Mouse (Mus musculus) layer of hippocampus, adult 8-10 months (tissue): ENCODE measurements at regions not wholly inside any gene's neighbourhood (a gene's known extent, or its start where the extent isn't known, plus 50 kb on each side); places are given as distances from the start of the nearest gene placed in this dataset.

Source experiments
- DNase-seq, 2 experiments: peaks; one replicate each; pipeline ENCODE4 v3.0.0; 2022; ENCODE audit warnings: low spot score in 2 of 2

- DNase-seq = no peak
Measured at GRCm38 (mm10) chr1:185695394-185695793, 240.7 kb downstream of the Slc30a10 start.

- DNase-seq = no peak
Measured at GRCm38 (mm10) chr1:185699758-185700157, 245.1 kb downstream of the Slc30a10 start.

GRCm38 (mm10) chr1:185726324-185726723, 271.7 kb downstream of the Slc30a10 start:
- DNase-seq = no peak

GRCm38 (mm10) chr1:185726811-185727210, 272.2 kb downstream of the Slc30a10 start:
- no peak for DNase-seq

GRCm38 (mm10) chr1:185727749-185728148, 273.1 kb downstream of the Slc30a10 start:
- no peak for DNase-seq

- DNase-seq = no peak
Measured at GRCm38 (mm10) chr1:185728406-185728805, 273.8 kb downstream of the Slc30a10 start.

- DNase-seq = no peak
Measured at GRCm38 (mm10) chr1:185731062-185731461, 276.4 kb downstream of the Slc30a10 start.

GRCm38 (mm10) chr1:185736773-185737172, 282.1 kb downstream of the Slc30a10 start:
- no peak for DNase-seq

- peak in 1 of 2 experiments; percentile 3 for DNase-seq
Measured at GRCm38 (mm10) chr1:185741034-185741890, 286.6 kb downstream of the Slc30a10 start.

GRCm38 (mm10) chr1:185749251-185749650, 294.6 kb downstream of the Slc30a10 start:
- DNase-seq = no peak

- DNase-seq = no peak
Measured at GRCm38 (mm10) chr1:185754486-185755290, 300.0 kb downstream of the Slc30a10 start.

- no peak for DNase-seq
Measured at GRCm38 (mm10) chr1:185757376-185757775, 302.7 kb downstream of the Slc30a10 start.

- no peak for DNase-seq
Measured at GRCm38 (mm10) chr1:185774202-185774601, 319.6 kb downstream of the Slc30a10 start.

GRCm38 (mm10) chr1:185779604-185780003, 325.0 kb downstream of the Slc30a10 start:
- DNase-seq = no peak

GRCm38 (mm10) chr1:185802156-185802555, 315.0 kb downstream of the Lyplal1 start:
- DNase-seq = no peak

GRCm38 (mm10) chr1:185814901-185815300, 302.2 kb downstream of the Lyplal1 start:
- DNase-seq = no peak

GRCm38 (mm10) chr1:185819044-185819443, 298.1 kb downstream of the Lyplal1 start:
- no peak for DNase-seq

GRCm38 (mm10) chr1:185822241-185822640, 294.9 kb downstream of the Lyplal1 start:
- DNase-seq = no peak

GRCm38 (mm10) chr1:185823226-185823625, 293.9 kb downstream of the Lyplal1 start:
- no peak for DNase-seq

- DNase-seq = no peak
Measured at GRCm38 (mm10) chr1:185823956-185824355, 293.2 kb downstream of the Lyplal1 start.

- no peak for DNase-seq
Measured at GRCm38 (mm10) chr1:185827986-185828385, 289.1 kb downstream of the Lyplal1 start.

GRCm38 (mm10) chr1:185828486-185828885, 288.6 kb downstream of the Lyplal1 start:
- DNase-seq = no peak
